Mouse (Mus musculus) gonadal fat pad, adult 2 months (tissue): ENCODE results near the gene Gm11639. TPM values are rescaled to one million over a fixed set of nuclear protein-coding genes. Genes with fewer than 3 reads are reported as not detected.

Experiments used
- DNase-seq: peaks from one replicate; pipeline ENCODE4 v3.0.0-alpha.2; 2012; ENCODE audit warnings: low read depth
- polyA plus RNA-seq: library from polyadenylated mRNA; depleted of rRNA; stranded (reverse); fragments of >200 nt; gene quantifications from 2 replicates; pipeline ENCODE4 v1.2.3, GENCODE M21; 2012

Gm11639 gene
- polyA plus RNA-seq, 1 experiment = not detected

GRCm38 (mm10) chr11:104704097-104704496 is 18.6 kb downstream of the Gm11639 start:
- DNase-seq = no peak

GRCm38 (mm10) chr11:104707084-104707483 is 21.6 kb downstream of the Gm11639 start:
- DNase-seq = no peak

- no peak for DNase-seq
Measured at GRCm38 (mm10) chr11:104744995-104745568, 59.6 kb downstream of the Gm11639 start.

- no peak for DNase-seq
Measured at GRCm38 (mm10) chr11:104765762-104766161, 80.3 kb downstream of the Gm11639 start.

GRCm38 (mm10) chr11:104767068-104767467 is 81.6 kb downstream of the Gm11639 start:
- DNase-seq = no peak

- no peak for DNase-seq
Measured at GRCm38 (mm10) chr11:104768072-104768471, 82.6 kb downstream of the Gm11639 start.

- no peak for DNase-seq
Measured at GRCm38 (mm10) chr11:104778796-104779195, 93.3 kb downstream of the Gm11639 start.

- DNase-seq = no peak
Measured at GRCm38 (mm10) chr11:104944723-104945122, 259.2 kb downstream of the Gm11639 start.

- DNase-seq = no peak
Measured at GRCm38 (mm10) chr11:104952349-104952748, 266.8 kb downstream of the Gm11639 start.

- no peak for DNase-seq
Measured at GRCm38 (mm10) chr11:104967862-104968261, 282.4 kb downstream of the Gm11639 start.

GRCm38 (mm10) chr11:104968388-104968787 is 282.9 kb downstream of the Gm11639 start:
- no peak for DNase-seq

GRCm38 (mm10) chr11:104971322-104971721 is 285.8 kb downstream of the Gm11639 start:
- no peak for DNase-seq

GRCm38 (mm10) chr11:104972480-104972879 is 287.0 kb downstream of the Gm11639 start:
- DNase-seq = no peak

- no peak for DNase-seq
Measured at GRCm38 (mm10) chr11:104977976-104978375, 292.5 kb downstream of the Gm11639 start.

GRCm38 (mm10) chr11:104981342-104982055 is 296.0 kb downstream of the Gm11639 start:
- DNase-seq = no peak

GRCm38 (mm10) chr11:105009232-105009631 is 323.7 kb downstream of the Gm11639 start:
- DNase-seq = no peak

- DNase-seq = no peak
Measured at GRCm38 (mm10) chr11:105021071-105021470, 335.6 kb downstream of the Gm11639 start.

- no peak for DNase-seq
Measured at GRCm38 (mm10) chr11:105028744-105029348, 343.3 kb downstream of the Gm11639 start.

- no peak for DNase-seq
Measured at GRCm38 (mm10) chr11:105029525-105029924, 344.0 kb downstream of the Gm11639 start.

- DNase-seq = no peak
Measured at GRCm38 (mm10) chr11:105030229-105030628, 344.7 kb downstream of the Gm11639 start.

- DNase-seq = no peak
Measured at GRCm38 (mm10) chr11:105031103-105031502, 345.6 kb downstream of the Gm11639 start.

GRCm38 (mm10) chr11:105035081-105035480 is 349.6 kb downstream of the Gm11639 start:
- no peak for DNase-seq

GRCm38 (mm10) chr11:105063292-105063691 is 377.8 kb downstream of the Gm11639 start, which contains the start of gene Efcab3:
Efcab3 (plus strand) TSS chr11:105063592.
- no peak for DNase-seq
